Mouse (Mus musculus) gastrocnemius, postnatal 36 days (tissue): Measurements from ENCODE around the gene Lmntd1. TPM values are rescaled to one million over a fixed set of nuclear protein-coding genes. Genes with fewer than 3 reads are reported as not detected.

Experiments used
- DNase-seq, 2 experiments: peaks; one replicate each; pipeline ENCODE4 v3.0.0; 2022
- intact Hi-C: fragments of 180-260 bp; cut with DNase I; formaldehyde crosslinking; loops from one replicate; pipeline ENCODE4 v1.15.1; 2025
- total RNA-seq, 2 experiments: library from RNA; stranded (reverse); gene quantifications; 2 replicates each; pipeline ENCODE4 v1.2.3; 2021

Gene Lmntd1
- total RNA-seq, 2 experiments from 2014 or later: not detected

- no peak for DNase-seq
Measured at GRCm38 (mm10) chr6:145326141-145326806, 287.8 kb downstream of the Lmntd1 start.

GRCm38 (mm10) chr6:145325095-145325494 is 289.0 kb downstream of the Lmntd1 start:
- DNase-seq: no peak
- intact Hi-C loops: no loop called here

More at GRCm38 (mm10) chr6:145326141-145326806, 287.8 kb downstream of the Lmntd1 start:
- intact Hi-C loops: no loop called here

DNA sequence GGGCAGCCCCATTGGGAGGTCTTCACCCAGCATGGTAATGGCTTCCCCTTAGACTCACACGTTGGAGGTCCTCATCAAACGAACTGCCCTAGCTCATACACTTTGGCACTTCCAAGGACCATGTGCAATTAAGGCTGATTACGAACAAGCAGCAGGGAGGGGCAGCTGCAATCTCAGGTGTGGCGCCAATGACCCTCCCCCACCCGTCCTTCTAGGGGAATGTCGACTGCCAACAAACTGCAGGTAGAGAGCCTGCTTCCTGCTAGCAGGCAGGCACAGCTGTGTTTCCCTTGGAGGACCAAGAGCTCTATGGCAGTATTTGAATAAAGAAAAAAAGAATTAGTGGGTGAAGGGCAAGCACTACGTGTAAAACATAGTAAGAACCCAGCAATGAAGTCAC is 289.6 kb downstream of the Lmntd1 start:
- DNase-seq: no peak
- intact Hi-C loops: no loop called here

DNA sequence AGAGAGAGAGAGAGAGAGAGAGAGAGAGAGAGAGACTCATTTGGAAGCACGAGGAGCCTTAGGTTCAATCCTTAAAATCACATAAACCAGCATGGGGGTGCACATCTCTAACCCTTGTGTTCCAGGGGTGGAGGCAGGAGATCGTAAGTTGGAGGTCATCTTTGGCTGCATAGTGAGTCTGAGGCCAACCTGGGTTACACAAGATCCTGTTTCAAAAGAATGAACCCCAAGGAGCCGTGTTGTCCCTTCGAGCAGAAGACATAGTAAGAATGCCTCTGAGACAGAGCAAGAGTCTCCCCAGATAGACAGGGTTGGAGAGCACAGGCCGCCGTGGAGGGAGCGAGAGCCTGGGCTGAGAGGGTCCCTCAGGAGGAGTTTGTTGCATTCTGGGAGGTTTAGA is 291.9 kb downstream of the Lmntd1 start:
- intact Hi-C loops: no loop called here
- no peak for DNase-seq

DNA sequence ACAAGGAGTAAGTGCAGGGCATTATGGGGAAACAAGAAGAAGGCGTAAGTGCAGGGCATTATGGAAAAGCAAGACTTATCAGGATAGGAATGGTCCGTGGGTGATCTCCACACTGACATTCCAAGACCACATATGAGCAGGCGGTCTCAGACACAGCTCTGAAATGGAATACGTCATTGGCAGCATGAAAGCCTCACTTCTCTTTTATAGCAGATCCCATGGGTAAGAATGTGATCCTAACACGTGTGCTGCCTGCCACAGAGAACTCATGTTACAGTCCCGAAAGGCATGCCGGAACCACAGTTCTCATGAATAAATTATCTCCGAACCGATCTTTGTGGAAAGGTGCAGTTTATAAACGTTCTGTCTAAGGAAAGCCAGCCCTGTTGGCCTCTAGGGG is 294.0 kb downstream of the Lmntd1 start:
- intact Hi-C loops: no loop called here
- DNase-seq: no peak

Other genes starting within 250 kb of the Lmntd1 start
- gene Tuba3b, start 1.4 kb upstream of the Lmntd1 start, total RNA-seq: not detected
- gene Rassf8, start 132.4 kb upstream of the Lmntd1 start, total RNA-seq: 10 to 100 TPM; 27.0 to 29.8 TPM